Mouse (Mus musculus): ENCODE results near the gene Bricd5.
A peak's percentile ranks its signal among the peaks of the same experiment; 100 is the strongest.

Bricd5 gene

GRCm38 (mm10) chr17:24483495-24483894, 9.8 kb downstream of the Bricd5 start:
- no peak for DNase-seq (ENCODE audit: low spot score in 2 of 2)

DNA sequence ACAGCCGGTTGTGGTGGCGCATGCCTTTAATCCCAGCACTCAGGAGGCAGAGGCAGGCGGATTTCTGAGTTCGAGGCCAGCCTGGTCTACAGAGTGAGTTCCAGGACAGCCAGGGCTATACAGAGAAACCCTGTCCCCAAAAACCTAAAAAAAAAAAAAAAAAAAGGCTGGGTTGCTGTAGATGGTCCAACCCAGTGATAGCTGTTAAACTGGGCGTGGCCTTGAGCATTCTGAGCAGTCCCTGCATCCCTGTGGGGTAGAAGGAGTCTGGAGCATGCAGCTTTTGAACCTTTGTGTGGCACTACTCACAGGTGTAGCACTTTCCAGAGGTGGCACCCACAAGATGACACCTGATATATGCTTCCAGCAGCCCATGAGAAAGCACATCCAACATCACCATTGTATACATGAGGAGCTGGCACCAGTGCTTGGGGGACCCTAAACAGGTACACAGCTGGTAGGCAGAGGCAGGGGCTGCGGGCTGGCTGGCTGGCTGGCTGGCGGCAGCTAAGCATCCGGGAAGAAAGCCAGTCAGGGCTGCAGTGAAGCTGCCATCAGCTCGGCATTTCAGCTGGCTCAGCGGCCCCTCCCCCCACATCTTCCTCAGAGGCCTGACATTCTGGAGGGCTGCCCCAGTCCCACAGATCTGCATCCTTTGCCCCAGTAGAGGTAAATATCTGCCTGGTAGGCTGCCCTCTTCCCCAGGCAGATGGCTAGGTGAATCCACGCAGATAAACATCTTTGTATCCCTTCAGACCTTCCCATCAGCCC, 11.6 kb downstream of the Bricd5 start:
- DNase-seq (ENCODE audit: low spot score in 2 of 2), result no peak

GRCm38 (mm10) chr17:24488186-24488661, 14.5 kb downstream of the Bricd5 start, which contains the start of gene Caskin1:
Gene Caskin1 (plus strand): TSS chr17:24488601.
- DNase-seq (ENCODE audit: low spot score in 2 of 2), result peak in 1 of 2 experiments; percentile 63

- DNase-seq (ENCODE audit: low spot score in 2 of 2), result no peak
These were observed 15.1 kb downstream of the Bricd5 start for GRCm38 (mm10) chr17:24488662-24489264.

- no peak for DNase-seq (ENCODE audit: low spot score in 2 of 2)
These were observed 15.8 kb downstream of the Bricd5 start for GRCm38 (mm10) chr17:24489265-24490030.

DNA sequence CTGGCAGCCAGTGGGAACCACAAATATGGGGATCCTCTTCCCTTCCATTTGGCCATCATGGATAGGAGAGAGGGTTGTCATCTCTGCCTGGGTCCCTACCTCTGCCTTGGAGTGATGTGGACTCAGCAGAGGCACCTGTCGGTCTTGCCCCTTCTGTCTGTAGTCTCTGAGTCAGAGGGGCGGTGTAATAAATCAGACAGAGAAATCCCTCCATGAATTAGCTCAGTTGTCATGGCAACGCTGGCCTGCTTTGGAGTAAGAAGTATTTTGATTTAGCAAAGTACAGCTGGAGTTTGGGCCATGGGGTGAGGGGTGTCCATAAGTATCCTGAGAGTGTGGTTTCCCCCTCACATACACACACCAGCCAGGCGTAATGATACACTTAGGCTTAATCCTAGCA, 16.7 kb downstream of the Bricd5 start:
- no peak for DNase-seq (ENCODE audit: low spot score in 2 of 2)

DNA sequence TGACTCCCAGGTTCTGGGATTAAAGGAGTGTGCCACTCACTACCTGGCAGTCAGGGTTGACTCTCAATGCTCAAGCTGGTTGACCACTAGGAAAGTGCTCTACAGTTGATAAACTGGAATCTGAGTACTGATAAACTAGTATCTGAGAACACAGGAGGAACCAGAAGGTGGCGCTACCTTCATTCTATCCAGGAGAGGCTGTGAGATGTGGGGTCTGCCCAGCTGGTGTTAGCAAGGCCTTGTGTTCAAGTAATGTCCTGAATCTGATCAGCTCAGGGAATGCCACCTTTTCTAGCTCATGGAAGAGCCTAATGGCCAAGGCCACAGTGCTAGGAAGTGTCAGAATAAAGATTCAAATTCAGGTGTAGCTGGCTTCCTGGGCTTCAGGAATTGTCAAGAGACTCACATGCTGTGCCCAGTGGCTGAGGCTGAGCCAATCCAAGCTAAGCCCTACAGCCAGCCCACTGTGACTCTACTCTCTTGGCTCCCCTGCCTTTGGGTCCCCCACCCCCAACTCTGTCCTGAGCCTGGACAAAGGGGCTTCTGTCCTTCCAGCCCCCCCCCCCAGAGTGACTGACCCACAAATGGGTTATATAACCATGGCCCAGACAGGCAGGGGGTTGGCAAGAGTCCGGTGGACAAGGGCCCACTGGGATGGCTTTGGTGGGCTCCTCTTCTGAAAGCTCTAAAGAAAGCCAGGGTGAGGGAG, 21.1 kb downstream of the Bricd5 start:
- DNase-seq (ENCODE audit: low spot score in 2 of 2), result no peak

DNA sequence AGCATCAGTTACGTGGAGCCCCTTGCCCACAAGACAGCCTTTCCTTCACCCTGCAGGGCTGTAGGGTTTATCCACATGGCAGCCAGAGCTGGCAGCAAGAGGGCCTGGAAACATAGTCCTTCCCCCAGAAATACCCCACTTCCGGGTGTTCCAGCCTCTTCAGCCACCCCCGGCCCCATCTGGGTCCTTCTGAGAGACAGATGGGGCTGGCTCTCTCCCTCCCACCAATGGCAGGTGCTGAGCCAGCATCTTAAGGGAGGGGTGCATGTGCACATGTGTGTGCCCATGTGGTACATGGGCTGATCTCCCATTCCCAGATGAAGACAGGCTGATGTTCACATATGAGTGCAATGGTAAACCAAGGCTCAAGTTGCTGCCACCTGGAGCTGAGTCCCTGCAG, 21.8 kb downstream of the Bricd5 start:
- DNase-seq (ENCODE audit: low spot score in 2 of 2), result peak in 1 of 2 experiments; percentile 76

GRCm38 (mm10) chr17:24496026-24496425, 22.3 kb downstream of the Bricd5 start:
- no peak for DNase-seq (ENCODE audit: low spot score in 2 of 2)

DNA sequence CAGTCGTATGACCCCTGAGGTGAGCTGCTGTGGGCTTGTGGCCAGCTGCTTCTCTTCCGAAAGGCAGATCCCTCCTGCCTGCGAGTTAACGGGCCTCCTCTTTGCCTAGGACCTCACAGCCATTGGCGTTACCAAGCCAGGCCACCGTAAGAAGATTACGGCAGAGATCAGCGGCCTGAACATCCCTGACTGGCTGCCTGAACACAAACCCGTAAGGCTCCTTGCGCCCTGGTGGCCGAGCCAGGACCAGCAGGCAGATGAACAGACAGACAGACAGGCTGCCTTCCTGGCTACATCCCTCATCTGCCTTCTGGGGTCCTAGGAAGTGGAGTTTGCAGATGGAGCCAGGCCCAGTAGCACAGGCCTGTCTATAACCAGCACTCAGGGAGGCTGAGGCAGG, 28.5 kb downstream of the Bricd5 start:
- DNase-seq (ENCODE audit: low spot score in 2 of 2), result no peak

GRCm38 (mm10) chr17:24504085-24504484, 30.4 kb downstream of the Bricd5 start:
- no peak for DNase-seq (ENCODE audit: low spot score in 2 of 2)

DNA sequence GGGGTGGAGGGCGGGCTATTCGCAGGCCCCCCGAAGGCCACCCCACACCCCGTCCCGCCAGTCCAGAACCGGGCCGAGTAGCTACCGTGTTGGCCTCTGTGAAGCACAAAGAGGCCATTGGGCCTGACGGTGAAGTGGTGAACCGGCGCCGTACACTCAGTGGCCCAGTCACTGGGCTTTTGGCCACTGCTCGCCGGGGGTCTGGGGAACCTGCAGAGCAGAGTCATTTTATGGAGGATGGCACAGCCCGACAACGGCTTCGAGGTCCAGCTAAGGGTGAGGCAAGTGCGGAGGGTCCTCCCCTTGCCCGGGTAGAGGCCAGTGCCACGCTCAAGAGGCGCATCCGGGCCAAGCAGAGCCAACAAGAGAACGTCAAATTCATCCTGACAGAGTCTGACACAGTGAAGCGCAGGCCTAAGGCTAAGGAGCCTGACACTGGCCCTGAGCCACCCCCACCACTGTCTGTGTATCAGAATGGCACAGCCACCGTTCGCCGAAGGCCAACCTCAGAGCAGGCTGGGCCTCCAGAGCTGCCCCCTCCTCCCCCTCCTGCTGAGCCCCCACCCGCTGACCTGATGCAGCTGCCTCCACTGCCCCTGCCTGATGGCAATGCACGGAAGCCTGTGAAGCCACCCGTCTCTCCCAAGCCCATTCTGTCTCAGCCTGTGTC, 31.7 kb downstream of the Bricd5 start:
- no peak for DNase-seq (ENCODE audit: low spot score in 2 of 2)

DNA sequence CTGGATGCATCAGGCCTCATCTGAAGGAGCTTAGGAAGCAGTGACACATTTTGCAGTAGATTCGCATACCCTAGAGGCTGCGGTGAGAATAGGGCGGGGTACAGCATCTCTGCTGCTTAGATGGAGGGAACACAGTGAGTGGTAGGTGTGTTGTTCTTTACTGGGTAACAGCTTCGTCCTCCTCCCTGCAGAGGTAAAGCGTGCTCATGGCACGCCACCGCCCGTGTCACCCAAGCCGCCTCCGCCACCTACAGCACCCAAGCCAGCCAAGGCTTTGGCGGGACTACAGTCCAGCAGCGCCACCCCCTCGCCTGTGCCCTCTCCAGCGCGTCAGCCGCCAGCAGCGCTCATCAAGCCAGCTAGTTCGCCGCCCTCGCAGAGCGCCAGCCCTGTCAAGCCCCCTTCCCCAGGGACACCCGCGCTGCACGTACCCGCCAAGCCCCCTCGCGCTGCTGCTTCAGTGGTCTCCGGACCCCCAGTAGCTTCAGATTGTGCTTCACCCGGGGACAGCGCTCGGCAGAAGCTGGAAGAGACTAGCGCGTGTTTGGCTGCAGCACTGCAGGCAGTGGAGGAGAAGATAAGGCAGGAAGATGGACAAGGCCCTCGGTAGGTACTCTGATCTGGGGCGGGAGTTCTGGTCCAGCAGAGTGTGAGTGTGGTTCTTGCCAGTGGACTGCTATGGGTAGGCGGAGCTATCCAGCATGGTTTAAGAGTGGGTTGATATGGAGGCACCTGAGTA, 32.8 kb downstream of the Bricd5 start:
- peak; percentile 67 to 77 for DNase-seq (ENCODE audit: low spot score in 2 of 2)

GRCm38 (mm10) chr17:24507129-24507664, 33.5 kb downstream of the Bricd5 start:
- no peak for DNase-seq (ENCODE audit: low spot score in 2 of 2)

DNA sequence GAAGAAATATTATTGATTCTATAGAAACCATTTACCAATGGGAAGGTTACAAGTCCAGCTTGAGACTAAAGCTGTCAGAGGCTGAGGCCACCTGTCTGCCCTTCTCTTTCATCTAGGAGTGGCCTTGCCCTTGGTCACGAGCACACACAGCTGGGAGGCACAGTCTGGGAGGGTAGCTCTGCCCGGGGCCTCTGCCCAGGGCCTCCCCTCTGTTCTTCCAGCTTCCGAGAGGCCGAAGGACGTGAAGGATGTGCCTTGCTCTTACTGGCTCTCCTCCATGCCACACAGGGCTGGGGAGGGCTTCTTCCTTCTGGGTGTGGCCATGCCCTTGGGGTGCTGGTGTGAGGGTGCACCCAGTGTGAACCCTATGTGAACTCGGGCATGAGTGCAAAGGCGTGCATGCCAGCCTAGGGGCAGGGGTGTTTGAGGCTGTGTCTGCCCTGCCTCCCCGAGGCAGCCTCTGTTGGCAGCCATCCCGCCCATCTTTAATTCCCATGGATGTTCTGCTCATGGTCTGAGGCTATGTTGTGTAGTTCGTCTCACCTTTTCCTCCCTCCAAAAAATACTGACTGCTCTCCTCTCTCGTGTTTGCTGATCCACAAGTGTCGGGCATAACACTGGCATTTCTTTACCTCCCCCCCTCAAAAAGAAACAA, 34.2 kb downstream of the Bricd5 start:
- no peak for DNase-seq (ENCODE audit: low spot score in 2 of 2)

DNA sequence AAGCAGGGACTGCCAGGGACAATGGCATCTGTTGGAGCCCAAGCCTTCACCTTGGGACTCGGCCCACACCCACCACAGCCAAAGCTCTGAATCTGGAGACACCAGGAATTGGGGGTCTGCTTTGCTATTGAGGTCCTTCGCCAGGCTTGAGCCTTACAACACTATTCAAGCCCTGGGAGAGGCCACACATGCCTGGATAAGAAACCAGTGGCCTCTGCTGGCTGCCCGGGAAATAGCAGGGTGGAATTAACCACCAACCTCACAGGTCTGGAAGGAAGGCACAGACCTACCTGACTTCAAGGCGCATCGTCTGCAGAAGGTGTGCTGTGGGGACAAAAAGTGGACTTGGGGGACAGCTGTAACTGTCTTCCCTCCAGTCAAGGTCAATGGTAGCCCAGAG, 39.9 kb downstream of the Bricd5 start:
- peak; percentile 60 to 67 for DNase-seq (ENCODE audit: low spot score in 2 of 2)

DNA sequence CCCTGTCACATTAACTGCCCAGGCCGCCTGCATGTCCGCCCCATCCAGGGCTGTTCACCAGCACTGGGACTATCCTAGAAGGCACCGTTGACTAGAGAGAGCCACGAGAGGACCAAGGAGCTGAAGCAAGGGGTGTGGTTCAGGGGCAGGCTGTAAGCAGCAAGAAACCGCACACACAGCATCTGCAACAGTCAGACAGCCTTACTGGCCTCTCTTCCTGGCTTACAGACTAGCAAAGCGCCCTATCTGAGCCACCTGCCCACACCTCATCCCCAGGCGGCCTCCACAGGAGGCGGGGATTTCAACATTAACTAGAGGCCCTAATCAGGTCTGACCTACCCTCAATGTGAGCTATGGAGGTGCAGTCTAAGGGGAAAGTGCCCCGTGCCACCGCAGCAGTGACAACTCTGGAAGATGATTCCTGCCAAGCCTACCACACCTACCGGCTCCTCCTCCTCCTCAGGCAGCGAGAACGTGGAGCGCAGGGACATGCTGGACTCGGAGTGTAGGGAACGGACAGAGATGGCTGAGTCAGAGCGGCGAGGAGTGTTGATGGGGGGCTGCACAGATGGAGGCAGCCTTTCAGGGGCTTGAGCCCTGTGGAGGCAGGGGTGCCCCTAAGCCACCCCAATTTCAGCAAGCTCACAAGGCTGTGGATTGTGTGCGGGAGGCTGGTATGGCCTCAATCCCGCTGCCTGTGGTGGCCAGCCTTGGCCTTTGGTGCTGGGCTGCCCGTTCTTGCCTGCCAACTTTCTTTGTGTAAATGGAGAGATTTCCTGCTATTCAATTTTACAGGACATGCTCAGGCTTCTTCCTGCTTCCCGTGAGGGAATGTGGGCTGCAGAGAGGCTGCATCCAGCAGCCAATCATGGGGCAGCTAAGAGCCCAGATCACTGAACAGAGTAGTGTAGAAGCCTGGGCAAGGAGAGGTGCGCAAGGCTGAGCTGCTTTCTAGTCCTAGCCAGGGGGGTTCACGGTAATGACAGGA, 40.9 kb downstream of the Bricd5 start:
- DNase-seq (ENCODE audit: low spot score in 2 of 2), result no peak

DNA sequence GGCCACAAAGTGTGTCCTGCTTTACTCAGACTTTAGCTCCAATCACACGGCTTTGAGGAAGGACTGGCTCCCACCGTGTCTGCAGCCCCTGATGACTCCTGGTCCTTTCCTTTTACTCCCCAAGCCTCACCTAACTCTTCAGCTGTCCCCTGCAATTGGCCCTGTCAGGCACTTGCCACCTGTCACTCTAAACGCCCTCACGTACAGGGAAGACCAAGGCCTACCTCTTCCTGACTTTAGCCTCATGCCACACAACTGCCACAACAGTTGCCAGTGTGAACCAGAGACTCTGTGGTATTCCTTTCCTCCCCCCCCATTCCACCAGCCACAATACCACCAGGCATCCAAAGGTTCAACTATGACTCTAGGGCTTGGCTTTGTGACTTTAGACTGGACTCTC, 46.8 kb downstream of the Bricd5 start:
- DNase-seq (ENCODE audit: low spot score in 2 of 2), result no peak

GRCm38 (mm10) chr17:24524734-24525133, 51.0 kb downstream of the Bricd5 start:
- DNase-seq (ENCODE audit: low spot score in 2 of 2), result no peak

Data from right cerebral cortex, postnatal 36 days (tissue).